10 mouse cellular contexts compared by ENCODE assay signal in the genomic region with DNA sequence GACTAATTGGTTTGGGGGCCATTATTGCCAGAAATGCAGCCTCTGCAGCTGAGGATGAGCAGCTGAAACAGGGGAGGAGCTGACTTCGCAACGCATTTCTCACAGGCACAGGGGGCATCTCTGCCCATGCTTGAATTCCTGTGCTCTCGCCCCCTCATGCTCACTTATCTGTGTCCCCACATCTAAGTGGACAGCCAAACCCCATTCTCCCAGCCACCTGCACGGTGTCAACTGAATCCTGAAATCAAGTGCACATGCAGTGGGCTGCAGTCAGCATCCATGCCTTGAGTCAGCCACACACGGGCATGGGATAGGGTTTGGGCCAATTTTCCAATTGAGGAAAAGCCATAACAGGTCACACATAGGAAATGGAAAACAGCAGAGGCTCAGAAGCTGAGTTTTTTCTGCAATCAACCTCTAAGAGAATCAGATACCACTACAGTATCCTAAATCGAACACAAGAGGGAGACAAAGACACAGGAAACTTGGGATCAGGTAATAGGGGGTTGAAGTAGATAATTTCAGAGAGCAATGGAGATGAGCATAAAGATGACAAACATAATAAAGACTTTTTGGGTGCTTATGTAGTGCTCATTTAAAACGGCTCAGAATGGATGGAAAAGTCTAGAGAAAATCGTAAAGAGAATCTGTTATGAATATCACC. TPM values are rescaled to one million over a fixed set of nuclear protein-coding genes. Genes with fewer than 3 reads are reported as not detected.
DNase-seq lines count a peak whose midpoint lies in the region; ATAC-seq and TF ChIP-seq lines count a peak whose summit lies in the region.
"Had no signal": no experiment of that assay in that cellular context is flagged by ENCODE, and none has a peak within 500 bp of the region (broad histone marks: within the 10 kb centered on the region; RNA-seq: fewer than 3 reads in every experiment).

No protein-coding gene starts in this region.

- ATAC-seq in lung, postnatal 0 days = no peak

- intact Hi-C loops in gastrocnemius, adult 2 months (cut with DNase I) = no loop called here

- no peak overlapping the region for H3K4me3 ChIP-seq in gastrocnemius, adult 2 months
- H3K4me3 ChIP-seq in lung, postnatal 0 days (ENCODE audit: low read depth, low read length) = no peak overlapping the region
- H3K4me3 ChIP-seq: embryonic facial prominence, embryonic 13.5 days had no signal

- DNase-seq in gastrocnemius, adult 2 months = no peak
- no peak for DNase-seq in gastrocnemius, postnatal 25 days
- peak; percentile 29 for DNase-seq in lung, postnatal 0 days (ENCODE audit: low spot score)
- no peak for DNase-seq in lung, postnatal 25 days (ENCODE audit: low spot score)
- DNase-seq in forelimb bud, embryonic 11.5 days (ENCODE audit: low read depth, low spot score) = peak; percentile 47
- DNase-seq in retina, postnatal 1 day = peak; percentile 24
- no peak for DNase-seq in urinary bladder, postnatal 25 days (ENCODE audit: low spot score)
- DNase-seq in cerebellum, postnatal 4 days (ENCODE audit: low spot score in 2 of 2) = no peak

- H3K36me3 ChIP-seq in lung, postnatal 0 days (ENCODE audit: insufficient read depth, low read length) = no peaks in the 10 kb centered on the region
- H3K36me3 ChIP-seq: embryonic facial prominence, embryonic 13.5 days had no signal

- H3K4me1 ChIP-seq in lung, postnatal 0 days (ENCODE audit: insufficient read depth, low read depth, low read length) = no peaks in the 10 kb centered on the region
- H3K4me1 ChIP-seq: embryonic facial prominence, embryonic 13.5 days had no signal

- no peak overlapping the region for H3K4me2 ChIP-seq in lung, postnatal 0 days (replicated peaks; ENCODE audit: low read depth, low read length)
- H3K4me2 ChIP-seq: embryonic facial prominence, embryonic 13.5 days had no signal

- no peaks in the 10 kb centered on the region for H3K27me3 ChIP-seq in lung, postnatal 0 days (replicated peaks; ENCODE audit: insufficient read depth, low read length)
- H3K27me3 ChIP-seq: embryonic facial prominence, embryonic 13.5 days had no signal

- 43% methylated on average over 8 of the region's 8 CpGs for WGBS in lung, postnatal 0 days

- peak; percentile 49 for TF ChIP-seq CTCF in gastrocnemius, adult 2 months (IDR thresholded peaks at IDR 0.05)
- TF ChIP-seq CTCF in lung, postnatal 0 days (IDR thresholded peaks at IDR 0.05) = peak; percentile 48; the same call in 1 of the 2 replicates

- no peak overlapping the region for H3K9ac ChIP-seq in lung, postnatal 0 days (replicated peaks; ENCODE audit: low read depth)
- H3K9ac ChIP-seq: embryonic facial prominence, embryonic 13.5 days had no signal

- no peak overlapping the region for H3K27ac ChIP-seq in gastrocnemius, adult 2 months
- H3K27ac ChIP-seq in lung, postnatal 0 days (ENCODE audit: low read length) = no peak overlapping the region
- H3K27ac ChIP-seq: embryonic facial prominence, embryonic 13.5 days had no signal

- TF ChIP-seq EP300 in lung, postnatal 0 days (IDR thresholded peaks at IDR 0.05) = no peak

- H3K9me3 ChIP-seq in lung, postnatal 0 days (ENCODE audit: low read length) = no peaks in the 10 kb centered on the region
- H3K9me3 ChIP-seq: embryonic facial prominence, embryonic 13.5 days had no signal

RNA-seq across cellular contexts. Expression of a gene that starts 21.6 kb away (rescaled TPM):
- total RNA-seq in gastrocnemius, adult 2 months (2021) = not detected
- total RNA-seq in gastrocnemius, postnatal 25 days (2021) = not detected
- polyA plus RNA-seq in lung, postnatal 0 days (2015; fragmentation: Nextera tagmentation; extraction: Ambion mirVana) = not detected in 2 replicates
- total RNA-seq: hematopoietic stem cell, adult 5-6 weeks had no signal
- polyA plus RNA-seq: embryonic facial prominence, embryonic 13.5 days had no signal

Comparison
In these comparisons a context has a peak if more than half of its experiments do, and no peak if none do; other contexts are left out.
1. DNase-seq: peak in lung, postnatal 0 days (single experiment), forelimb bud, embryonic 11.5 days (single experiment) and retina, postnatal 1 day (single experiment); none in gastrocnemius, adult 2 months (single experiment), gastrocnemius, postnatal 25 days (single experiment), lung, postnatal 25 days (single experiment), urinary bladder, postnatal 25 days (single experiment) and cerebellum, postnatal 4 days (0 of 2).